Mouse (Mus musculus) embryo, embryonic 10.5 days (tissue): Measurements from ENCODE around the gene Dhrs7.

ENCODE experiments used
- DNase-seq: peaks from one replicate; pipeline ENCODE4 v3.0.0-alpha.2; 2015; ENCODE audit warnings: low spot score

The Dhrs7 gene

GRCm38 (mm10) chr12:72655775-72656174, 8.9 kb downstream of the Dhrs7 start:
- DNase-seq: no peak

GRCm38 (mm10) chr12:72654698-72655097, 10.0 kb downstream of the Dhrs7 start:
- DNase-seq: peak; percentile 78

- DNase-seq: no peak
Measured at GRCm38 (mm10) chr12:72649611-72650330, 14.9 kb downstream of the Dhrs7 start, which contains the start of gene Gm4756. Gene Gm4756, minus strand, starts transcription at chr12:72649661.

GRCm38 (mm10) chr12:72648921-72649320, 15.8 kb downstream of the Dhrs7 start:
- no peak for DNase-seq

GRCm38 (mm10) chr12:72638025-72638424, 26.7 kb downstream of the Dhrs7 start:
- no peak for DNase-seq

GRCm38 (mm10) chr12:72628751-72629150, 36.0 kb downstream of the Dhrs7 start:
- no peak for DNase-seq

- no peak for DNase-seq
Measured at GRCm38 (mm10) chr12:72622853-72623496, 41.7 kb downstream of the Dhrs7 start.

GRCm38 (mm10) chr12:72621441-72621840, 43.3 kb downstream of the Dhrs7 start:
- DNase-seq: no peak

- DNase-seq: no peak
Measured at GRCm38 (mm10) chr12:72620856-72621255, 43.9 kb downstream of the Dhrs7 start.

- DNase-seq: no peak
Measured at GRCm38 (mm10) chr12:72612053-72612452, 52.7 kb downstream of the Dhrs7 start.
